Mouse (Mus musculus) Muller cell, postnatal 12 days (primary cell): ENCODE data around the gene Osbpl8.
A peak's percentile ranks its signal among the peaks of the same experiment; 100 is the strongest.
"Not testable (repeated sequence)": the region's sequence is repeated elsewhere in the genome, so short reads cannot be mapped to it uniquely, and the experiment has no call there.

Experiments
- DNase-seq: peaks from one replicate; pipeline ENCODE4 v3.0.0-alpha.2; 2015; ENCODE audit errors: inconsistent ontology term

Gene Osbpl8

DNA sequence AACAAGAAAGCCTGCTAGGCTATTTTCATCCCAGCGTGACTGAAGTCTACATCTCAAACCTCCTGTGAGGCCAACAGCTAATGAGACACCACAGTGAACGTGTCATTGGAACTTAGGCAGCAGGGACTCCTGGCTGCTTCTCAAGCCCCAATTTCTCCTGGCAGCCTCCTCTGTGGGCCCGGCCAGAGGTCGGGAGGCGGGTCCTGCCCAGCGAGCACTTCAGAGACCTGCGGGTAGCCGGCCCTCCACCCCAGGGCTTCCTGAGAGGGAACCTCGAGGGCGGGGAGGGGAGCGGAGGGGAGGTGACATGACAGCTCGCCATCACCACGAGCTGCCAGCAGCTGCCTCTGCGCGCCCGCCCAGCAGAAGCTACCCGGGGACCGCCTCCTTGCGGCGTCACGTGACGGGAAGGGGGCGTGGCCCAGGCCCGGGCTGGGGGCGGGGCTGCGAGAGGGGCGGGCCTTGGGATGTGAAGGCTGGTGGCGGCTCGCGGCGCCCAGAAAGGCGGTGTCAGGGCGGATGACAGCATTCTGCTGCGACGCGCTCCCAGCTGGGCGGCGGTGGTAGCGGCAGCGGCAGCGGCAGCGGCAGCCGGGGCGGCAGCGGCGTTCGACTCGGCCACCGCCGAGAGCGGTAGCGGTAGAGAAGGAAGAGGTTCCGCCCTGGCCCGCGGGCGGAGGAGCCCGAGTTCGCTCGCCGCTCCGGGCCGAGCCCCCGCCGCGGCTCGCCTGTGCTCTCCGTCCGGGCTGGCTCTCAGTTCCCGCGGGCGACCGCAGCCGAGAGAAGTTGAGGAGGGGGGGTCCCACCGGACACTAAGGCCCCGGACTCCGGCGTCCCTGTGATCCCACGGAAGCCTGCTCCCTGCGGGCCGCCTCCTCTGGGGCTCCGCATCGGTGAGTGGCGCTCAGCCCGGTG lies at the start of gene Osbpl8:
Osbpl8 (plus strand) TSS at position 449 of the 915 bp plus-strand sequence.
- DNase-seq = peak; percentile 100

DNA sequence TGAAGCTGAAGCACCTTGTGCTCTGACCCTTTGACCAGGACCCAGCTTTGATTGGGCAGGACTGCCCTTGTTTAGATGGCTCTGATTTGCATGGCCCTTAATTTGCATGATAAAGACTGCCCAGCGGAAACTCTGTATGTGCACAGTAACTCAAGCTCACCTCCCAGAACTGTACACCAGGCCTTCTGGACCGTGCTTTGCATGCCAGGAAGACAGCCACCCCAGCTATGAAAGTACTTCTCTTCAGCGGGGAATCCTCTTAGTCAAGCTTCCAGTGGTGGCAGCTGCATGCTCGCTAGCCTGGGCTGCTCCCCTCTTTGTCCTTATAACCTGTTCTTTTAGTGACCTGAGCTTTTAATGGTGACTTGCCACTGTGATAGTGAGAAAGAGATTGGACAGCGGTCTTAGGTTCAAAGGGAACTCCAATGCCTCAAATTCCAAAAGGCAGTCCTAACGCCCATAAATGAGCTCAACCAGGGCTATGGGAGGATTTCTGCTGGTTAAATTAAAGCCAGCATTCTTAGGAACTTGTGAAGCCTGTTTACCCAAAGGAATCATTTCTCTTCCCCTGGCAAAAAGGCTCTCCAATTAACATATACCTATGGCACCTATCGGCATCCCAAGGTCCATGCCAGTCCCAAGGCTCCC lies 47.2 kb upstream of the Osbpl8 start:
- DNase-seq = no peak

- no peak for DNase-seq
Measured at GRCm38 (mm10) chr10:111118292-111118691, 46.3 kb upstream of the Osbpl8 start.

DNA sequence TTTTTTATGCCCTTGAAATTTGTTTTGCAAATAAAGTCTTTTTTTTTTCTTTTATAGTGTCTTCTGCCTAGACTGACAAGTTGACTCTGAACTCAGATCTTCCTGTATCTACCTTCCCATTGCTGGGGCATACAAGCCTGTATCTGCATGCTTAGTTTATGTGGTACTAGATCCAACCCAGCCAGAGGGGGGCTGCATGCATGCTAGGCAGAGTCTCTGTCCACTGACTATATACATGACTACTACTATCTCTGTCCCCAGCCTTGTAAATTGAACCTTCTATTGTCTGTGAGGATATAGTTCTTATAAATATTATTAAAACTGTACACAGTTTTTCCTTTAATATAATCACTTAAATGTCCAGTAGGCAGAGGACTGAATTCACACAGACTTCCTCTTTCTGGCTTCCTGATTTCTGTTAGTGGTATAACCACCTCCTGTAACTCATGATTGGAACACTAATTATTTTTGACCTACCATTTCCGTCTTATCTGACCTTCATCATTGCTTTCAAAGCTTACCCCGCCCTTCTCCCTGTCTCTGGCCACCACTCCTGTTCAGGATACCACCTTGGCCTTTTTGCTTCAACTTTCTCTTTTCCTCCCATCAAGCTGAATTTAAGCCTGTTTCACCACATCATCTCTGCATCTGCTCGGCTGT lies 45.4 kb upstream of the Osbpl8 start:
- no peak for DNase-seq

DNA sequence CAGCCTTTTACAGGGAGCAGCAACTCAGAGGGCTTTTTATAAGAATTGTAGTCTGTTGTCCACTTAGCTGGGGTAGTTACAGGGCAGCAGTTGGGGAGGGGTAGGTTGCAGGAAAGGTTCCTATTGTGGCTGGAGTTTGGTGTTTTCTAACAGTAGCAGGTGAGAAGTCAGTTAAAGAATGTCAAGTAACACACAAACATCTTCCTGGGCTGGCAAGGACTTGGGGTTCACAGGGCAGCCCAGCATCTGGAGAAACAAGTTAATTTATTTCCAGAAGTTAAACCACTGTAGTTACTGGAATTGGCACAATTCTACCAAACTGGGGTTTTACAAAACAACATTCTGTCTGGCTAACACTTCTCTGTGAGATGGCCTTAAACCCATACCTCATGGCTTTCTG lies 44.8 kb upstream of the Osbpl8 start:
- DNase-seq = no peak

GRCm38 (mm10) chr10:111122864-111123398 lies 41.6 kb upstream of the Osbpl8 start:
- no peak for DNase-seq

- DNase-seq = no peak
Measured at GRCm38 (mm10) chr10:111124175-111124574, 40.4 kb upstream of the Osbpl8 start.

DNA sequence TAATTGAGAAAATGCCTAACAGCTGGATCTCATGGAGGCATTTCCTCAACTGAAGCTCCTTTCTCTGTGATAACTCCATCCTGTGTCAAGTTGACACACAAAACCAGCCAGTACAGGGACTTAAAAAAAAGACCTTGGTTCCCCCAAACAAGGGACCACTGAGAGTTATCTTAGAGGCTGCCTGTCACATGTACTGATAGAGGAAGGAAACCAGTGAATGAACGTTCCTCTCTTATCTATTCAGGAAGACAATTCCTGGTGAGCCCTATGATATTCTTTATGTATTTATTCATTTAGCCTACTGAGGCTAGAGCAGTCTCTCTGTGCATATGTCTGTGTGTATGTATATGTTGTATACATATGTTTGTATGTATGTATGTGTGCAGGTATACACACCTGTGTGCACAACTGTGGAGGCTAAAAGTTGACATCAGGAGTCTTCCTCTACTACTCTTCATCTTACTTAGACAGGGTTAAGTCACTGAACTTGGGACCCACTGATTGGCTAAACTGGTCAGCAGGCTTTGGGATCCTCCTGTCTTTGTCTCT lies 39.7 kb upstream of the Osbpl8 start:
- no peak for DNase-seq

- no peak for DNase-seq
Measured at GRCm38 (mm10) chr10:111127388-111127787, 37.2 kb upstream of the Osbpl8 start.

DNA sequence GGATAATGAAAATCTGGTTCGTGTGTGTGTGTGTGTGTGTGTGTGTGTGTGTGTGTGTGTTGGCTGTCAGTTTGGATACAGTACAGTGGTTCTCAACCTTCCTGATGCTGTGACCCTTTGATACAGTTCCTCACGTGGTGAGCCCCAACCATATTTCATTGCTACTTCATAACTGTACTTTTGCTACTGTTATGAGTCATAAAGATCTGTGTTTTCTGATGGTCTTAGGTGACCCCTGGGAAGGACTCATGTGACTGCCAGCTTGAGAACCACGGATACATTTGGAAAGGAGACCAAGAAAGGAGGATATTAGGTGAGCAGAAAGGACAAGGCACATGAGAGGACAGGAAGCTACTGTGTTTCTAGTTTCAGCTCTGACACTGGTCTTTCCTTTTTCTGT lies 36.1 kb upstream of the Osbpl8 start:
- no peak for DNase-seq

- no peak for DNase-seq
Measured at GRCm38 (mm10) chr10:111129867-111130620, 34.5 kb upstream of the Osbpl8 start.

GRCm38 (mm10) chr10:111130872-111131271 lies 33.7 kb upstream of the Osbpl8 start:
- no peak for DNase-seq

- no peak for DNase-seq
Measured at GRCm38 (mm10) chr10:111133271-111133670, 31.3 kb upstream of the Osbpl8 start.

DNA sequence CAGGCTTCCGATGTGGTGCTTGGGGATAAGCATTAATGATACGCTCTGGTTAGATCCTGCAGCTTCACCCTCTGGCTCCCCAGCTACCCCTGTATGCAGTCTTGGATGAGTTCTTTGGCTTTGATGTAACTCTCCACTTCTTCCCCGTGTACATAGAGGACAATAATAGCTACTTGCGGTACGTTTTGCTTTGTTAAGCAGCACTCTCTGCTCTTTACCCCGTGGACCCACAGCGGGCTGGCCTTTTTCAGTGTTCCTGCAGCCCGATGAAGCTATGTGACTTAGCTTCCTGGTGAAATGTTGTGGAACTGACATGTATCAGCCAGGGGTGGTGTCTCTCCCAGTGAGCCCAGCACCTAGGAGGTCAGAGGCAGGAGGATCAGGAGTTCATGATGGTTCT lies 30.6 kb upstream of the Osbpl8 start:
- DNase-seq = no peak

- DNase-seq = no peak
Measured at GRCm38 (mm10) chr10:111134412-111134957, 30.1 kb upstream of the Osbpl8 start.

- not testable (repeated sequence) for DNase-seq
Measured at GRCm38 (mm10) chr10:111136306-111136705, 28.2 kb upstream of the Osbpl8 start.

DNA sequence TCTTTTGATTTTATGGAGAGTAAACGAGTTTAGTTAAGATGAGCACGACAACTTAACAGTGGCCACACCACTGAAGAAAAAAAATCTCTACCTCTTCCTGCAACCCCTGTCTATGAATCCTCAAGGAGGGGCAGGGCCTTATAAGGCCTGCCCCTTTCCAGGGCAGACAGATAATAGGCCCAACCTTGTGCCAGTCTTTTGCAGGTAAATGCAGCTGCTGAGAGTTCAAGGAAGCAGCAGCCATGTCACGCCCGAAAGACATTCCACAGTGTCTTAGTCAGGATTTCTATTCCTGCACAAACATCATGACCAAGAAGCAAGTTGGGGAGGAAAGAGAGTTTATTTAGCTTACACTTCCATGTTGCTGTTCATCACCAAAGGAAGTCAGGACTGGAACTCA lies 26.6 kb upstream of the Osbpl8 start:
- no peak for DNase-seq

DNA sequence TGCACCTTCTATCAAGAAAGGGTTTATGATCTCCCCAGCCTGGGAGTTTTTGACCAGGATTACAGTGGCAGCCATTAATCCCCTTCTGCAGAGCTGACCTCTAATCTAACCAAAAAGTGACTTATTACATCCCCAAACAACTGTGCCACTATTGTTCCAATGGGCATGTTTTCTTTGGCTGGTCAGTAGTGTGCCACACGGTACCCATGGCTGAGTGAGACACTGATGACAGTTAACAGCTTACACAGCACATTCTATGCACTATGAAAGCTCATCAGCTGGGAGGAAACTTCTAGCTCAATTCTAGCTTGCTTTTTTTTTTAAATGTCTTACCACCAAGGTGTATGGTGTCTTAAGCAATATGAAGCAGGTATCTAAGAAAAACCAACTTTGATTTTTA lies 25.4 kb upstream of the Osbpl8 start:
- no peak for DNase-seq

- no peak for DNase-seq
Measured at GRCm38 (mm10) chr10:111139881-111140280, 24.7 kb upstream of the Osbpl8 start.

DNA sequence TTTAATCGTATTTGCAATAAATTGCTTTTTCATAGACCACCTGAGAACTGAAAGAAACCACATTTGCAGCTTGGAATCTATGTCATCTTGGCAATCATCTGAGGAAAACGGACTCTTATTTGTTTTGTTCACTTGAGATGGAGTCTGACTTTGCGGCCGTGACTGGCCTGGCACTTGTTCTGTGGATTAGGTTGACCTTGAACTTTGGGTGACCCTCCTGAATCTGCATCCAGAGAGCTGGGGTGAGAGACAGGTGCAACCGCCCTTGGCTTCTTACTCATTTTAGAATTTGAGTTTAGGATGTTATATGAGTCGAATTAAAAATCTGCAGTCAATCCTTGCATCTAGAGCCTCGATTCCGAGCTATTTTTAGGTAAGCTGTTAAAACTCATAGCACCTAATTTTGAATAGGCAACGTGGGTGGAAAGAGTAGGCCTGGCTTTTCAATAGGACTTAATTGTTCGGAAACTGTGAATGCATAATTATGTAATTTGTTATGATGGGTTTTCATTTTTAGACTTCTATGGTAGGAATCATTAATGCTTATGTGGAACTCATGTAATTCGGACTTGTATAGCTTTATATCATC lies 20.1 kb upstream of the Osbpl8 start:
- DNase-seq = no peak

- no peak for DNase-seq
Measured at GRCm38 (mm10) chr10:111149761-111150160, 14.8 kb upstream of the Osbpl8 start.
